7 mouse cellular contexts compared by ENCODE assay signal in genomic region chr16:44347071-44347901, GRCm38 (mm10). TPM values are rescaled to one million over a fixed set of nuclear protein-coding genes. Genes with fewer than 3 reads are reported as not detected.
DNase-seq lines count a peak whose midpoint lies in the region; ATAC-seq lines count a peak whose summit lies in the region.

TSS of gene Spice1 (plus strand) at chr16:44347121.

- peak within 1 kb of the TSS; percentile 92 for H3K4me3 ChIP-seq in intestine, embryonic 15.5 days (replicated peaks)
- peak within 1 kb of the TSS; percentile 87 for H3K4me3 ChIP-seq in midbrain, embryonic 11.5 days (ENCODE audit: low read depth, low read length)

- DNase-seq in adrenal gland, adult 18-20 months (ENCODE audit: low spot score in 2 of 2): peak; percentile 93 to 96
- peak; percentile 96 for DNase-seq in embryo, embryonic 11 days
- DNase-seq in gastrocnemius, postnatal 25 days: peak; percentile 93
- peak; percentile 90 to 91 for DNase-seq in left cerebral cortex, postnatal 36 days (ENCODE audit: low spot score in 2 of 2)
- peak; percentile 99 for DNase-seq in midbrain, embryonic 11.5 days (ENCODE audit: low spot score, missing footprints)
- peak; percentile 89 for DNase-seq in skeletal muscle tissue, adult 2 months (ENCODE audit: low read depth, low spot score)

- peak within 1 kb of the TSS; percentile 84 for H3K9ac ChIP-seq in intestine, embryonic 15.5 days
- H3K9ac ChIP-seq in midbrain, embryonic 11.5 days (ENCODE audit: low read length): peak within 1 kb of the TSS; percentile 83

- H3K27ac ChIP-seq in intestine, embryonic 15.5 days: peak within 1 kb of the TSS; percentile 96
- peak within 1 kb of the TSS; percentile 86 for H3K27ac ChIP-seq in midbrain, embryonic 11.5 days (ENCODE audit: low read depth, low read length)

- peak within 1 kb of the TSS; percentile 65 for H3K4me2 ChIP-seq in intestine, embryonic 15.5 days (replicated peaks)
- H3K4me2 ChIP-seq in midbrain, embryonic 11.5 days: peak within 1 kb of the TSS; percentile 72

- under 1% methylated on average over 67 of the region's 67 CpGs for WGBS in intestine, embryonic 15.5 days
- WGBS in midbrain, embryonic 11.5 days: under 1% methylated on average over 67 of the region's 67 CpGs

- intact Hi-C loops in left cerebral cortex, postnatal 36 days (cut with DNase I): loop anchor here (5.0 kb wide), 1 partner anchor 45 kb away; no protein-coding TSS in a partner anchor

- H3K9me3 ChIP-seq in intestine, embryonic 15.5 days: no peaks in the 10 kb centered on the region
- H3K9me3 ChIP-seq in midbrain, embryonic 11.5 days (ENCODE audit: control insufficient read depth, low read length): no peaks in the 10 kb centered on the region

- no peaks in the 10 kb centered on the region for H3K36me3 ChIP-seq in intestine, embryonic 15.5 days
- no peaks in the 10 kb centered on the region for H3K36me3 ChIP-seq in midbrain, embryonic 11.5 days (ENCODE audit: control insufficient read depth, insufficient read depth, low read length)

- ATAC-seq in intestine, embryonic 15.5 days: peak; percentile 100
- peak; percentile 100 for ATAC-seq in midbrain, embryonic 11.5 days (ENCODE audit: low FRiP score)

- H3K27me3 ChIP-seq in intestine, embryonic 15.5 days (replicated peaks): no peaks in the 10 kb centered on the region
- no peaks in the 10 kb centered on the region for H3K27me3 ChIP-seq in midbrain, embryonic 11.5 days (ENCODE audit: control insufficient read depth, insufficient read depth, low read length)

- peaks cover 9% of the 10 kb centered on the region for H3K4me1 ChIP-seq in intestine, embryonic 15.5 days (replicated peaks)
- H3K4me1 ChIP-seq in midbrain, embryonic 11.5 days (ENCODE audit: control insufficient read depth, insufficient read depth, low read length): peaks cover 10% of the 10 kb centered on the region

RNA-seq across cellular contexts. Expression of gene Spice1, which starts in this region (rescaled TPM):
- 10 to 100 TPM; 17.7 to 21.0 TPM for total RNA-seq in adrenal gland, adult 18-20 months (2021)
- 1 to 10 TPM; 4.4 to 4.9 TPM for total RNA-seq in gastrocnemius, postnatal 25 days (2021)
- 19.5 and 22.2 TPM in 2 replicates for polyA plus RNA-seq in intestine, embryonic 15.5 days (2015; fragmentation: Nextera tagmentation; extraction: Ambion mirVana)
- 10 to 100 TPM; 15.7 to 21.0 TPM for total RNA-seq in left cerebral cortex, postnatal 36 days (2021)
- 36.8 and 38.5 TPM in 2 replicates for polyA plus RNA-seq in midbrain, embryonic 11.5 days (2014; fragmentation: Nextera tagmentation; extraction: Ambion mirVana)

Comparison
In these comparisons a context has a peak if more than half of its experiments do, and no peak if none do; other contexts are left out.
1. Peak in every context shown above with its lines: DNase-seq, ATAC-seq, H3K4me3 ChIP-seq and H3K27ac ChIP-seq.